Mouse (Mus musculus): Measurements from ENCODE around the gene Gpr19. TPM values are rescaled to one million over a fixed set of nuclear protein-coding genes. Genes with fewer than 3 reads are reported as not detected.
A peak's percentile ranks its signal among the peaks of the same experiment; 100 is the strongest.

The Gpr19 gene
- polyA plus RNA-seq, 1 experiment: 9.7 TPM

- DNase-seq (ENCODE audit: low spot score): no peak
Observed at GRCm38 (mm10) chr6:134849461-134849860, 48.9 kb downstream of the Gpr19 start.

GRCm38 (mm10) chr6:134848197-134848890 is 50.0 kb downstream of the Gpr19 start:
- no peak for DNase-seq (ENCODE audit: low spot score)

GRCm38 (mm10) chr6:134847550-134847949 is 50.8 kb downstream of the Gpr19 start:
- DNase-seq (ENCODE audit: low spot score): no peak

- no peak for DNase-seq (ENCODE audit: low spot score)
Observed at GRCm38 (mm10) chr6:134846308-134846707, 52.1 kb downstream of the Gpr19 start.

- DNase-seq (ENCODE audit: low spot score): no peak
Observed at GRCm38 (mm10) chr6:134845726-134846125, 52.7 kb downstream of the Gpr19 start.

GRCm38 (mm10) chr6:134840346-134840745 is 58.0 kb downstream of the Gpr19 start:
- DNase-seq (ENCODE audit: low spot score): no peak

GRCm38 (mm10) chr6:134838111-134838510 is 60.3 kb downstream of the Gpr19 start:
- no peak for DNase-seq (ENCODE audit: low spot score)

GRCm38 (mm10) chr6:134834585-134835251 is 63.7 kb downstream of the Gpr19 start:
- no peak for DNase-seq (ENCODE audit: low spot score)

GRCm38 (mm10) chr6:134830776-134831175 is 67.6 kb downstream of the Gpr19 start:
- DNase-seq (ENCODE audit: low spot score): no peak

GRCm38 (mm10) chr6:134829786-134830700 is 68.3 kb downstream of the Gpr19 start, which contains the start of gene Crebl2:
Crebl2 (plus strand) TSS chr6:134830154.
- peak; percentile 100 for DNase-seq (ENCODE audit: low spot score)

- DNase-seq (ENCODE audit: low spot score): no peak
Observed at GRCm38 (mm10) chr6:134822844-134823243, 75.5 kb downstream of the Gpr19 start.

- no peak for DNase-seq (ENCODE audit: low spot score)
Observed at GRCm38 (mm10) chr6:134820411-134820810, 78.0 kb downstream of the Gpr19 start.

GRCm38 (mm10) chr6:134819741-134820140 is 78.6 kb downstream of the Gpr19 start:
- DNase-seq (ENCODE audit: low spot score): no peak

Other genes starting within 250 kb of the Gpr19 start
- gene Dusp16, start 106.0 kb downstream of the Gpr19 start, polyA plus RNA-seq (2012; rRNA removed): 29.4 and 34.6 TPM in 2 replicates
- gene Crebl2, start 68.4 kb downstream of the Gpr19 start, polyA plus RNA-seq (2012; rRNA removed): 35.3 and 37.5 TPM in 2 replicates
- 28.8 and 32.3 TPM in 2 replicates for gene Cdkn1b, start 21.8 kb upstream of the Gpr19 start, polyA plus RNA-seq (2012; rRNA removed)
- gene Apold1, start 83.1 kb upstream of the Gpr19 start, polyA plus RNA-seq (2012; rRNA removed): 1.9 TPM in 2 replicates
- gene Ddx47, start 113.0 kb upstream of the Gpr19 start, polyA plus RNA-seq (2012; rRNA removed): 80.2 and 86.4 TPM in 2 replicates
- gene Gprc5a, start 167.1 kb upstream of the Gpr19 start, polyA plus RNA-seq (2012; rRNA removed): 2.0 and 3.5 TPM in 2 replicates
- 0.07 TPM in 2 replicates for gene Gprc5d, start 219.7 kb upstream of the Gpr19 start, polyA plus RNA-seq (2012; rRNA removed)

Measured in urinary bladder, adult 2 months (tissue).